Mouse (Mus musculus) v-Abl transformed pro-B cells (cell line): ENCODE results near the gene Best1.

Source experiments
- in situ Hi-C, 2 experiments: fragments of 400-800 bp; cut with MboI; formaldehyde crosslinking; loops; one replicate each; pipeline ENCODE4 v1.15.1; 2025; ENCODE audit not compliant: unreplicated experiment in 2 of 2

Best1 gene

GRCm38 (mm10) chr19:9977085-9977484, 24.3 kb downstream of the Best1 start:
- in situ Hi-C loops = no loop called here

GRCm38 (mm10) chr19:9974853-9975252, 26.6 kb downstream of the Best1 start:
- in situ Hi-C loops = loop anchor here in 1 of 2 experiments (25.0 kb wide), 1 partner anchor 612 kb away; the partner anchor contains the start of genes Cyb561a3 and Tmem138

GRCm38 (mm10) chr19:9968081-9968787, 33.2 kb downstream of the Best1 start:
- in situ Hi-C loops = loop anchor here in 1 of 2 experiments (25.0 kb wide), 1 partner anchor 619 kb away; the partner anchor contains the start of genes Cyb561a3 and Tmem138

- in situ Hi-C loops = loop anchor here in 1 of 2 experiments (25.0 kb wide), 1 partner anchor 621 kb away; the partner anchor contains the start of genes Cyb561a3 and Tmem138
These were observed 35.2 kb downstream of the Best1 start for GRCm38 (mm10) chr19:9966096-9966867.

GRCm38 (mm10) chr19:9964205-9964916, 37.1 kb downstream of the Best1 start:
- in situ Hi-C loops = loop anchor here in 1 of 2 experiments (25.0 kb wide), 1 partner anchor 623 kb away; the partner anchor contains the start of genes Cyb561a3 and Tmem138

GRCm38 (mm10) chr19:9960769-9961168, 40.7 kb downstream of the Best1 start:
- in situ Hi-C loops = loop anchor here in 1 of 2 experiments (25.0 kb wide), 1 partner anchor 627 kb away; the partner anchor contains the start of genes Cyb561a3 and Tmem138

GRCm38 (mm10) chr19:9957965-9958364, 43.5 kb downstream of the Best1 start:
- in situ Hi-C loops = loop anchor here in 1 of 2 experiments (25.0 kb wide), 1 partner anchor 629 kb away; the partner anchor contains the start of genes Cyb561a3 and Tmem138

GRCm38 (mm10) chr19:9956624-9957388, 44.6 kb downstream of the Best1 start:
- in situ Hi-C loops = loop anchor here in 1 of 2 experiments (25.0 kb wide), 1 partner anchor 630 kb away; the partner anchor contains the start of genes Cyb561a3 and Tmem138

- in situ Hi-C loops = loop anchor here in 1 of 2 experiments (25.0 kb wide), 1 partner anchor 632 kb away; the partner anchor contains the start of genes Cyb561a3 and Tmem138
These were observed 46.0 kb downstream of the Best1 start for GRCm38 (mm10) chr19:9955438-9955837.

GRCm38 (mm10) chr19:9954811-9955202, 46.6 kb downstream of the Best1 start:
- in situ Hi-C loops = loop anchor here in 1 of 2 experiments (25.0 kb wide), 1 partner anchor 632 kb away; the partner anchor contains the start of genes Cyb561a3 and Tmem138

- in situ Hi-C loops = loop anchor here in 1 of 2 experiments (25.0 kb wide), 1 partner anchor 633 kb away; the partner anchor contains the start of genes Cyb561a3 and Tmem138
These were observed 47.2 kb downstream of the Best1 start for GRCm38 (mm10) chr19:9954055-9954810.

GRCm38 (mm10) chr19:9952912-9953311, 48.5 kb downstream of the Best1 start:
- in situ Hi-C loops = loop anchor here in 1 of 2 experiments (25.0 kb wide), 1 partner anchor 634 kb away; the partner anchor contains the start of genes Cyb561a3 and Tmem138

GRCm38 (mm10) chr19:9952390-9952789, 49.0 kb downstream of the Best1 start:
- in situ Hi-C loops = loop anchor here in 1 of 2 experiments (25.0 kb wide), 1 partner anchor 635 kb away; the partner anchor contains the start of genes Cyb561a3 and Tmem138

GRCm38 (mm10) chr19:9946986-9947385, 54.4 kb downstream of the Best1 start:
- in situ Hi-C loops = loop anchor here in 1 of 2 experiments (25.0 kb wide), 1 partner anchor 640 kb away; the partner anchor contains the start of genes Cyb561a3 and Tmem138

- in situ Hi-C loops = loop anchor here in 1 of 2 experiments (25.0 kb wide), 1 partner anchor 641 kb away; the partner anchor contains the start of genes Cyb561a3 and Tmem138
These were observed 55.5 kb downstream of the Best1 start for GRCm38 (mm10) chr19:9945800-9946564.

- in situ Hi-C loops = loop anchor here in 1 of 2 experiments (25.0 kb wide), 1 partner anchor 644 kb away; the partner anchor contains the start of genes Cyb561a3 and Tmem138
These were observed 58.6 kb downstream of the Best1 start for GRCm38 (mm10) chr19:9942539-9943533.
